Comparison of ENCODE assay signal across 8 mouse cellular contexts in the genomic region with DNA sequence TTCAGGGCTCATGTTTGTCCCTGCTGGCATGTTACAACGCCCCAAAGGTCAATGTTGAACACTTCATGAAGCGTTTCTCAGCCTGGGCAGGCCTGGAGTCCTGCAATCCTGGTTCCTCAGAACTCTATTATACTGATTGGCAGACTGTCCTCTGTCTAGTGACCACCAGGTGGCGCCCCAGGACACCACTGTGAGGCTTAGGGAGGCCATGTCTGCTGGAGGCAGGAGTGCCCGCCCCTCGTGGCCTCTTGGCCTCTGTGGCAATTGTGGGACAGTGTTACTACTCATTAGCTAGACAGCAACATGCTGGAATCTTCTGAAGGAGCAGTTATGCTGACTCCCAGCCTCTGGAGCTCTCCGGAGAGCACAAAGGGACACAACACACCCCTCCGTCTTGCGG.
A peak's percentile ranks its signal among the peaks of the same experiment; 100 is the strongest.
DNase-seq lines count a peak whose midpoint lies in the region; ATAC-seq and TF ChIP-seq lines count a peak whose summit lies in the region.

No protein-coding gene starts in this region.

- TF ChIP-seq EP300 in stomach, postnatal 0 days (optimal IDR thresholded peaks at IDR 0.05), result no peak

- no peak overlapping the region for H3K27ac ChIP-seq in embryonic facial prominence, embryonic 15.5 days (replicated peaks)
- no peak overlapping the region for H3K27ac ChIP-seq in heart, embryonic 10.5 days
- no peak overlapping the region for H3K27ac ChIP-seq in liver, embryonic 13.5 days
- no peak overlapping the region for H3K27ac ChIP-seq in neural tube, embryonic 12.5 days
- no peak overlapping the region for H3K27ac ChIP-seq in stomach, postnatal 0 days (replicated peaks)

- ATAC-seq in embryonic facial prominence, embryonic 15.5 days (ENCODE audit: insufficient number of reproducible peaks, low FRiP score, low TSS enrichment, low read depth), result peak; percentile 50
- ATAC-seq in liver, embryonic 13.5 days (ENCODE audit: low read depth), result peak; percentile 70
- peak; percentile 72; the same call in 1 of the 2 replicates for ATAC-seq in neural tube, embryonic 12.5 days (ENCODE audit: low FRiP score, low read depth)
- ATAC-seq in stomach, postnatal 0 days (ENCODE audit: low FRiP score, low TSS enrichment), result peak; percentile 87

- peak; percentile 86 for DNase-seq in 3T3-L1 (ENCODE audit: low read depth, low spot score)
- peak; percentile 79 to 87 for DNase-seq in adrenal gland, postnatal 4 days (ENCODE audit: low spot score in 2 of 2)
- DNase-seq in heart, embryonic 10.5 days (ENCODE audit: low spot score), result peak; percentile 91
- DNase-seq in kidney, postnatal 10 days, result peak; percentile 95
- DNase-seq in liver, embryonic 13.5 days, result peak; percentile 53
- DNase-seq in stomach, postnatal 0 days (ENCODE audit: low spot score), result peak; percentile 89

- H3K36me3 ChIP-seq in embryonic facial prominence, embryonic 15.5 days, result no peaks in the 10 kb centered on the region
- 0 out of 2 replicates have a peak, but pooled peaks cover 4% of the 10 kb centered on the region for H3K36me3 ChIP-seq in heart, embryonic 10.5 days
- H3K36me3 ChIP-seq in liver, embryonic 13.5 days, result no peaks in the 10 kb centered on the region
- no peaks in the 10 kb centered on the region for H3K36me3 ChIP-seq in neural tube, embryonic 12.5 days
- H3K36me3 ChIP-seq in stomach, postnatal 0 days (ENCODE audit: control insufficient read depth, insufficient read depth, low read length), result no peaks in the 10 kb centered on the region

- peak; percentile 99 for TF ChIP-seq CTCF in stomach, postnatal 0 days (IDR thresholded peaks at IDR 0.05; ENCODE audit: low read depth)

- H3K4me1 ChIP-seq in embryonic facial prominence, embryonic 15.5 days, result no peaks in the 10 kb centered on the region; the same call in 1 of the 2 replicates
- H3K4me1 ChIP-seq in heart, embryonic 10.5 days, result peaks cover 8% of the 10 kb centered on the region
- peaks cover 5% of the 10 kb centered on the region for H3K4me1 ChIP-seq in liver, embryonic 13.5 days (replicated peaks)
- H3K4me1 ChIP-seq in neural tube, embryonic 12.5 days, result 0 out of 2 replicates have a peak, but pooled peaks cover 3% of the 10 kb centered on the region
- no peaks in the 10 kb centered on the region for H3K4me1 ChIP-seq in stomach, postnatal 0 days (replicated peaks; ENCODE audit: control insufficient read depth, insufficient read depth)

- no peak overlapping the region for H3K4me2 ChIP-seq in embryonic facial prominence, embryonic 15.5 days (replicated peaks)
- H3K4me2 ChIP-seq in liver, embryonic 13.5 days, result no peak overlapping the region
- no peak overlapping the region for H3K4me2 ChIP-seq in neural tube, embryonic 12.5 days (replicated peaks)
- no peak overlapping the region for H3K4me2 ChIP-seq in stomach, postnatal 0 days (replicated peaks; ENCODE audit: low read depth)

- H3K4me3 ChIP-seq in embryonic facial prominence, embryonic 15.5 days (replicated peaks), result no peak overlapping the region
- no peak overlapping the region for H3K4me3 ChIP-seq in heart, embryonic 10.5 days
- H3K4me3 ChIP-seq in liver, embryonic 13.5 days (replicated peaks), result no peak overlapping the region
- H3K4me3 ChIP-seq in neural tube, embryonic 12.5 days, result no peak overlapping the region
- no peak overlapping the region for H3K4me3 ChIP-seq in stomach, postnatal 0 days (ENCODE audit: low read depth, low read length)

- H3K9ac ChIP-seq in embryonic facial prominence, embryonic 15.5 days, result no peak overlapping the region
- no peak overlapping the region for H3K9ac ChIP-seq in liver, embryonic 13.5 days
- H3K9ac ChIP-seq in neural tube, embryonic 12.5 days, result no peak overlapping the region
- H3K9ac ChIP-seq in stomach, postnatal 0 days (ENCODE audit: low read length), result no peak overlapping the region

- H3K9me3 ChIP-seq in embryonic facial prominence, embryonic 15.5 days (replicated peaks), result no peaks in the 10 kb centered on the region
- H3K9me3 ChIP-seq in heart, embryonic 10.5 days, result no peaks in the 10 kb centered on the region
- no peaks in the 10 kb centered on the region for H3K9me3 ChIP-seq in liver, embryonic 13.5 days (replicated peaks)
- H3K9me3 ChIP-seq in neural tube, embryonic 12.5 days, result no peaks in the 10 kb centered on the region
- H3K9me3 ChIP-seq in stomach, postnatal 0 days (ENCODE audit: control insufficient read depth, low read length), result no peaks in the 10 kb centered on the region

- H3K27me3 ChIP-seq in embryonic facial prominence, embryonic 15.5 days, result no peaks in the 10 kb centered on the region
- H3K27me3 ChIP-seq in heart, embryonic 10.5 days (ENCODE audit: insufficient read depth, poor library complexity, severe bottlenecking), result no peaks in the 10 kb centered on the region
- H3K27me3 ChIP-seq in liver, embryonic 13.5 days, result no peaks in the 10 kb centered on the region
- H3K27me3 ChIP-seq in neural tube, embryonic 12.5 days (replicated peaks), result no peaks in the 10 kb centered on the region
- H3K27me3 ChIP-seq in stomach, postnatal 0 days (ENCODE audit: control insufficient read depth, insufficient read depth, low read length), result no peaks in the 10 kb centered on the region

- 34% methylated on average over 8 of the region's 8 CpGs for WGBS in embryonic facial prominence, embryonic 15.5 days
- 38% methylated on average over 8 of the region's 8 CpGs for WGBS in heart, embryonic 10.5 days
- 38% methylated on average over 8 of the region's 8 CpGs for WGBS in liver, embryonic 13.5 days (ENCODE audit: insufficient replicate concordance)
- WGBS in neural tube, embryonic 12.5 days, result 35% methylated on average over 8 of the region's 8 CpGs
- WGBS in stomach, postnatal 0 days, result 37% methylated on average over 8 of the region's 8 CpGs
